Mouse (Mus musculus) NIH3T3 (cell line): ENCODE measurements around the gene Trpm4.
A peak's percentile ranks its signal among the peaks of the same experiment; 100 is the strongest.

ENCODE experiments used
- DNase-seq: peaks from one replicate; pipeline ENCODE4 v3.0.0-alpha.2; 2012; ENCODE audit warnings: low read depth

The Trpm4 gene

DNA sequence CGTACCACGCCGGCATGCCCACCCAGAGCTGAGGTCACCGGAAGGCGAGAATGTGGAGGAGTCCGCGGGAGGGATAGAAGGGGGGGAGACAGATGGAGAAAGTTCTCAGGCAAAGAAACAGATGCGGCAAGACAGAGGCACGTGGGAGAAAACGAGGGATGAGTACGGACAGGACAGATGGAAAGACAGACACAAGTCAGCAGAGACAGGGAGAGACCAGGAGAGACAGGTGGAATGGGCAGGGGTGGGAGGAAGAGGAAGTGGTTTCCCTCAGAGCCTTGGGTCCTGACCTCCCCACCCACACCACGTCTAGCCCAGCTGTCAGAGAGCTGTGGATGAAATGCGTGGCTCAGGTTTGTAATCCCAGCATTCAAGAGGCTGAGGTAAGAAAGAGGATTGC lies 13.3 kb upstream of the Trpm4 start:
- no peak for DNase-seq

DNA sequence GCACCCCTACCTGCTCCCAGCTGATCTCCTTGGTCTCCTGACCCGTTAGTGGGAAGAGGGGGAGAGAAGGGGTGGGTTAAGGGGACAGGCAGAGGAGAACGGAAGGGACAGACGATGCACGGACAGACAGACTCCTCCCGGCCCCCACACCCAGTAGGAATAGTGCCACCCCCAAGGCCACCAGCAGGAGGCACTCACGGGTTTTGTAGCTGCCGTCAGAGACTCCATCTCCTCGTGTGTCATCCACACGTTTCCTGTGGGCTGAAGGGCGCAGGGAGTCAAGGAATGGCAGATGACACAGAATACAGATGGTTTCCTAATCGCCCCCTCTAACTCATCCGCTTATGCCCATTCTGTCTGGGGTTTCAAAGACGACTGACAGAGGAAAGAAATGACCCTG lies 10.0 kb upstream of the Trpm4 start:
- DNase-seq, result peak; percentile 38

DNA sequence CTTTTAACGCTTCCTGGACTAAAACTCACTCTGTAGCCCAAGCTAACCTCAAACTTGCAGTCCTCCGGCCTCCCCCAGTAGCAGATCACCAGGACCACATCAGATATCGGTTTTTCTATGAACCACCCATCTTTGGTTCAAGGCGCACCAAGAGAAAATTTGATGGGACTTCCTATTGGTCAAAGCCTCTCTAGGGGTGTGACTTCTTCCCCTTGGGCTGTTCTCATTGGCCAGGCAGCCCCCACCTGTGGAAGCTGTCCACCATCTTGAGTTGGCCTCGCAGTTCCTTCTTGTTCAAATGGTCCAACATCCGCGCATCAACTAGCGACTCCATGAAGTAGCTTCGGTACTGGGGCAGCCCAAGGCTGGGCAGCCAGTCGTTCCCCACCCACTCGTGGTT lies 8.5 kb upstream of the Trpm4 start:
- no peak for DNase-seq

DNA sequence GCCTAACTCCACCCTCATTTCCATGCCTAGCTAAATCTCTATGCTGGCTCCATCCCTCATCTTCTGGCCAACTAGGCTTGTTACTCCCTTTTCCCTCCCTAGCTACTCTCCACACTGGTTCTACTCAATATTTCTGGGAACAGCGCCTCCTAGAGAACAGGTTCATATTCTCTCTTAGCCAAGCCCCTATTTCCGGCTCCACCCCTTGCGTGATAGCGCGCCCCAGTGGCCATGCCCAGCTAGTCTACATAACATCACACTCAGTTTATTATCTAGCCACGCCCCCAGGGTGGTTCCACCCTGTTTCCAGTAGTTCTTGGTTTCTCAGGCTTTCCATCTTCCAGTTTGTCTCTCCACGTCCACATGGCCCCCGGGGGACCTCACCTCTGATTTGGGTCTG lies 7.7 kb upstream of the Trpm4 start:
- DNase-seq, result peak; percentile 94

DNA sequence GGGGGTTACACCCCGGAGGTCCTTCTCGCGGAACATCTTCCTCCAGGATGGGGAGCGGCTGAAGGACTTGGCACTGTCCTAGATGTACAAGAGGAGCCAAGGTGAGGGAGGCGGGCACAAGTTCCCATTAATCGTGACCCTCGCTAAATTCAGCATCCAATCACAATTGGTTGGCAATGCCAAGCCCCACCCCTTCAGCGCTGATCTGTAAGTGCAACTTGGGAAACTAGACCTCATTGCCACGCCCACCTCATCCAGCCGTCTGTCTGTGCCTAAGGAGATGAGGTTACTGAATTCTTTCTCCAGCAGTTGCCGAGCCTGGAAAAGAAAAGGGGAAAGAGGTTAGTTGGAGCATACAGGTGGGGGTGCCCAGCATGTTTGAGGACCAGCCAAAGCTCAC lies 7.1 kb upstream of the Trpm4 start:
- peak; percentile 80 for DNase-seq

DNA sequence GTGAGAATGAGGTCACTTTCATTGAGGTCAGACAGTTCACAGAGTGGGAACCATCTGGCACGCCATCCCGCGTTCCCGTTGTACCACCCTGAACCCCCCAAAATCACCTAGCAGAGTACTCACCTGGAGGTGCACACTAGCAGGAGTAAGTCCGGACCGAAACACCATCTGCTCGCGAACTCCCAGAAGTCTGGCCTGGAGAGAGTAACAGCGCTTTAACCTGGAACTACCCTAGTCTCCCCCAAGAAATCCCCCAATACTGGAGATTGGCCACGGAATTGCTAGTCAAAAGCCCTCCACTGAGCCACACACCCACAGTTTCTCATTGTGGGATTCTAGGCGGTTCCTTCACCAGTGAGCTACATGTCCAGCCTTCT lies 6.5 kb upstream of the Trpm4 start:
- no peak for DNase-seq

DNA sequence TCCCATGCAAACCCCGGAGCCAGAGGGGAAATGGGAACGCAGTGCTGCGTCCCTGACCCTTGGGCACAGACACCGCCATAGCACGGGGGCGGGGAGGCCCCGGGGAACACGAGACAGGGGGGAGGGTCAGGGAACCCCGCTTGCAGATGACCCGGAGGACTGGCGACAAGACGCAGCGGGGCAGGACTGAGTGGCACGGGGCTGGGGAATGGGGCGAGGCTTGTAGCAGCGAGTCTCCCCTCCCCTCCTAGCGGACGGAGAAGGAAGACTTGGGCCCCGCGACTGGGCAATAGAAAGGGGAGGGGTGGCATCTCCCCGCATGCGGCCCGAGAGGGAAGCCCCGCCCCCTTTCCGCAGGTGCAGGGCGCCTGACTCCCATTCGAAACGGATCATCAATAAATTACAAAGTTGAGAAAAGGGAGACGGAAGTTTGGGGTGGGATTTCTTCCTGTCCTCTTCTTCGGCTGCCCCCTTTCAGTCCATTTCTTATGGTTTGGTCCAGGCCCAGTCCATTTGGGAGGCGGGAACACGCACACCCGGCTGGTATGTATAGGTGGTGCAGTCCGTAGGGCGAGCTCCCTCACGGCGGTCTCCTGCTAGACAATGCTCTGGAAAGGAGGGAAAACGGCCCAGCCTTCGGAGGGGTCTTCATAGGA lies 6.0 kb upstream of the Trpm4 start:
- DNase-seq, result peak; percentile 81

DNA sequence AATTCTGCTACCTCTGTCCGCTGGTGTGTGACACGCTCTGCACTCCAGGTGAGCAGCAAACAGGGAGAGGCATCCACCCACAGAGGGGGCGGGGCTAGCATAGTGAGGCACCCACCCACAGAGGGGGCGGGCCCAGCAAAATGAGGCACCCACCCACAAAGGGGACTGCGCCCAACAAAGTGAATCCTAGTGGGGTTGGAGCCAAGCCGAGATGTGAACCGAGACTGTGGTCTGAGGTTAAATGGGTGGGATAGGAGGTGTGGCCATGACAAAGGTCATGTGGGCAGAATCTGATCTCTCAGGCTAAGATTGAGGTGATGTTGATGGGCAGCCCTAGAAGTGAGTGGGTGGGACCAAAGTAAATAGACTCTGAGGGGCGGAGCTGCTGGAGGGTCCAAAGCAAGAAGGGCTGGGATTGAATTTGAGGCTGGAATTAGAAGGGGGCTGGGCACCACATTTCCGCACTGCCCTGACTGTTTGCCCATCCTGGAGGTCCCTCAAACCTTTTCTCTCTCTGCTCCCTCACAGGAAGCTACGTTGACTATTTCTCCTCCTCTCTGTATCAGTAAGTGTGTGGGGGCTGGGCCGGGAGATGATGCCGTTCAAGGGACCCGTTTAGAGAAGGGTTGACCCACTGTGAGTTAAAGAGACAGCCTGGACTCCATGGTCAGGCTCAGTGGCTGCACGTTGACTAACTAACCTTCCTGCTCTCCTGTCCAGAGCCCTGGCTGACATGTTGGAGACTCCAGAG lies 4.8 kb upstream of the Trpm4 start:
- no peak for DNase-seq

DNA sequence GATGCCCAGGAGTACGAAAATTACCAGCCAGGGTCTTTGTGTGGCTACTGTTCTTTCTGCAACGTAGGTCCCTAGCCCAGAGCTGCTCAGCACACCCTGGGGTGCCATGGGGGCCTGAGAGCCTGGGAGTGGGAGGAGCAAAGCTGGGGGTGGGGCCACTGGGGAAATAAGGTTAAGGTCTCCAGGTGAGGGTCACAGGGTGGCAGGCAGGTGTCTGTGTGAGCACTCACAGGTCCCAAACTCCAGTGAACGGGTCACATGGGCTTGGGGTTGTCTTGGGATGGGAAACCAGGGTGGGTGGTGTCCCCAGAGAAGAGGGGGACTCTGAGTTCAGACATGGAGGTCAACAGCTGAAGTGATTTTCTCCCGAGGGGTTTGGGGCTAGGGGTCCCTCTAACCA lies 3.9 kb upstream of the Trpm4 start:
- no peak for DNase-seq

DNA sequence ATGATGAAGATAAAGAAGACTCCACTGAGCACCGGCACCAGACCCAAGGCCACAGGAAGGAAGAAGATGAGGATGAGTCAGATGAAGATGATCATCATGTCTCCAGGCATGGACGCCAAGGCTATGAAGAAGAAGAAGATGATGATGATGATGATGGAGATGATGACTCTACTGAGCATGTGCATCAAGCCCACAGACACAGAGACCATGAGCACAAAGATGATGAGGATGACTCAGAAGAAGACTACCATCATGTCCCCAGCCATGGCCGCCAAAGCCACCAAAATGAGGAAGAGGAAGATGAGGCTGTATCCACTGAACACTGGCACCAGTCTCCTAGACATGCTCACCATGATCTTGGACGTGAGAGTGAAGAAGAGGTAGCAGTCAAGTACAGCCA lies 2.7 kb upstream of the Trpm4 start:
- no peak for DNase-seq

DNA sequence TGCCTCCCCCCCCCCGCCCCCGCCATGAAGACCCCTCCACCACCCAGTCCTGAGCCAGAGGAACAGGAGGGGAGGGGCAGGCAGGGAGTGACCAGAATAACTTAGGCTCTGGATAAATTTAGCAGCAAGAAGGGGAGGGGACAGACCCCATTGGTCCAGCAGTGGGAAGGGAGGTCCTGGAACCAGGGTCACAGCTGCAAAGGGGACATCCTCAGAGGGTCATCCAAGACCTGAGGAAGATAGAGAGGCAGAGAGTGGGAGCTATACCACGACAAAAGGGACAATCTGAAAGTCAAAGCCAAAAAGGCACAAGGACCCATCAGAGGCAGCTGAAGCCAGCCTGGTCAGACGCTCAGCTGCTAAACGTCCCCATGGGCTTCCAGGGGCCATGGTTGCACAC lies 1.5 kb upstream of the Trpm4 start, which contains the start of gene Hrc:
TSS of gene Hrc (plus strand) at position 235 of the 400 bp plus-strand sequence.
- DNase-seq, result no peak

DNA sequence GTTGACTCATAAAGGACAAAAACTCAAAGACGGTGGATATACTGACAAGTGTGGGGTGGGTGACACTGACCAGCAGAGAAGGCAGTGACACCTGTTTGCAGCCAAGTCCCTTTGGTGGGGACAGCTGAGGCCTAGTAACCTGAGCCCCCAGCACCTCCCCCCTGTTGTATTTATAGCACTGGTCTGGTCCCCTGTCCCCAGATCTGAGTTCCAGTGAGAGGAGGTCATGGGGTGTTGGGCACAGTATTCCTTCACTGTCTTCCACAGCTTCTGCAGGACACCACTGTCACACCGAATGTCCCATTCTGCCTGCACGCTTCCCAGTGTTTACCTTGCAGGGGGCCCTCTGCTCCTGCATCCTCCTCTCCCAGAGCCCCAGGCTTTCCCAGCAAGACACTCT lies 1.0 kb upstream of the Trpm4 start:
- DNase-seq, result no peak

DNA sequence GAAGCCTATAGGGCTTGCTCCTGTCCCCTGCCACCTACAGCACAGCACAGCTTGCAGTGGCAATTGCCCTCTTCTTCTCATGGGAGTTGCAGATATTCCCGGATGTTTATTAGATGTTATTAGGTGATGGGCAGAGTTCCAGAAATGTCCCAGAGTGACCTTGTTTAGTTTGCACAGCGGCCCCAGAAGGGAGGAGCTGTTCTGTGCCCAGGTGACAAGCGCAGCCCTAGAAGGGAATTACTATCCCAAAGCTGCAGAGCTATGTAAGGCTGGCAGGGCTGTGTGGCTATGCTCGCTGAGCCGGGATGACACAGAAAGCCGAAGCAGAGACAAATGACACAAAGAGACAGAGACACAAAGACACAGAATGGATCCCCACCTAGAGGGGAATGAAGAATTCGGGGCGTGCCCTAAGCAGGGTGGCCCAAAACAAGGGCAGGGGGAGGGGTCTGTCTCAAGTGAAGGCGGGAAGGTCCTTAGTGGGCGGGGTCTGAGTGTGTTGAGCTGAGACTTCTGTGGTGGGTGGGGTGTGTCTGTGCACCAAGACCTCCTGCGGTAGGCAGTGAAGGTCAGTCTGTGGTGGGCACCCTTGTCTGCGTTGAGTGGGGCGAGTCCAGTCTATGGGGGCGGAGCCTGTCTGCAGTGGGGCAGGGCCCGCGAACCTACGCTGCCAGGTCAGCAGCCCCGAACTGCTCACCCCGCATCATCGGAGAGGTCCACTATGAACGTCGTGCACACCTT lies 725 bp downstream of the Trpm4 start:
- peak; percentile 67 for DNase-seq

DNA sequence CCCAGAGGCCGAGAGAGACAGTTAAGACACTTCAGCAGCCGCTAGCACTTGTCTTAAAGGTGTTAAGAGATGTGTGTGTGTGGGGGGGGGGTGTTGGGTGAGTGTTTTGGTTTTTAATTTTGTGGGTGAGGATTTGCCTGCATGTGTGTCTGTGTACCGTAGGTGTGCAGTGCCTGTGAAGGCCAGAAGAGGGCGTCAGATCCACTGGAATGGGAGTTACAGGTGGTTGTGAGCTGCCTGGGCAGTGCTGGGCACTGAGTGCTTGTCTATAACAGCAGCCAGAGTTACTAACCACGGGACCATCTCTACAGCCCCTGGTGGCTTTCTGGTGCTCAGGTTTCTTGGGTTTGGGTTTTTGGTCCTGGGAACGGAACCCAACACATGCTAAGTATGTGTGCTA lies 2.1 kb downstream of the Trpm4 start:
- DNase-seq, result no peak

DNA sequence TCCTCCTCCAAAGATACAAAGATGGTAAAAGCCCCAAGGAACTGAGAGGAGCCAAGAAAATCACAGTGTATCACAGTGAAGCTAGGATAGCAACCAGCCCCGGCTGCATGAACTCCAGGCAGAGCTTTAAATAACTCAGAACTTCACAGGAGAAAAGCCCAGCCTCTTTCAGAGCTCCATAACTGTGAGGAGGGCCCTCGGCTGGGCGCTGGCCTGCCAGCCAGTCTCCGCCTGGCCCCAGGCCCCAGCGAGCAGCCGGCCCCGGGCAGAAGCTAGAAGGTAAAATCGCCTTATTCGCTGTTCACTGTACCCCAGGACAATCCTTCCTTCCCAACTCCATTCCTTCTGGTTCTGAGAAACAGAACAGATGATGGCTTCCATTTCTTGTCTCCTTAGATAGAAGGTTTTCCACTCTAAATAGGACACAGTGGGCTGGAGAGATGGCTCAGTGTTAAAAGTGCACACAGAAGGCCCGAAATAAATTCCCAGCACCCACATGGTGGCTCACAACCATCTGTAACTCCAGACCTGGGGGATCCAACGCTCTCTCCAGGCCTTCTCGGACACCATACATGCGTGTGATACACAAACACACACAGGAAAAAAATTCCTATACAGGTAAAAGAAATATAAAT lies 4.6 kb downstream of the Trpm4 start:
- DNase-seq, result no peak

DNA sequence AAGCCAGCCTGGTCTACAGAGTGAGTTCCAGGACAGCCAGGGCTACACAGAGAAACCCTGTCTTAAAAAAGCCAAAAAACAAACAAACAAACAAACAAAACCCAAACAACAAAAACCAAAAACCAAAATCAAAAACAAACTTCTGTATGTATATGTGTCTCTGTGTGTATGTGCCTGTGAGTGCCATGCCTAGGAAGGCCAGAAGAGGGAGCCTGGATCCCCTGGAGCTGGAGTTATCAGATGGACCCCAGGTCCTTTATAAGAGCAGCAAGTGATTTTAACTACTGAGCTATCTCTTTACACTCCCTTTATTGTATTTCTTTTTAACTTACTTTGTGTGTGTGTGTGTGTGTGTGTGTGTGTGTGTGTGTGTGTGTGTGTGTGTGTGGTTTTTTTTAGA lies 7.8 kb downstream of the Trpm4 start:
- DNase-seq, result peak; percentile 33

DNA sequence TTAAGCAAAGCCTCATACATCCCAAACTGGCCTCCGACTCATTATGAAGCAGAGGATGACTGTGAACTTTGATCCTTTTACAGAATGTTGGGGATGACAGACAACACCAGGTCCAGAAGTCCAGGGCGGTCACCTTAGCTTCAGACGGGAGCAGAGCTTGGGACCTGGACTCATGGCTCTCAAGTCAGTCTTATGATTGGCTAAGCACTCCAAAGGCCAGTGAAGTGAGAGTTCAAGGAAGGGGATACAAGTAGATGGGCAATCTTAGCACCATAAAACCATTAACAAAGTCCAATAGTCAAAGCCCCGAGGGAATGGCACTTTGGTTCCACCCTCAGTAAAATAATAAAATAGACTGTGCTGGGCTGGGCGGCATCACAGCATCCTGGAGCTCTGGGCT lies 10.5 kb downstream of the Trpm4 start:
- DNase-seq, result no peak

DNA sequence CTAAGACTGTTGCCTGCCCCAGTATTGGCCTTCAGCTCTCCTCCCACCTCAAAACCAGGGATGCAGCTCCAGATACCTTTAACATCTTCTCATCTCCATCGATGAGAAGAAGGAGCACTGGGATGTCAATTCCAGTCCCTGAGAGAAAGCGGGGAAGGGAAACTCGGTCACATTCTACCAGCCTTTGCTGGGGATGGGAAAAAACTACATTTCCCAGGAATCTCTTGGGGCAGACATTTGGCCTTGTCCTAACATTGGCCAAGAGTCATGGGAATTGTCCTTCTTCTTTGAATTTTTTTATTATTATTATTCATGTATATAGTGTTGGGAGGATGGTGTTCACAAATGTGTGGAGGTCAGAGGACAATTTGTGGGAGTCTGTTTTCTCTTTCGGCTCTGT lies 11.3 kb downstream of the Trpm4 start:
- no peak for DNase-seq

DNA sequence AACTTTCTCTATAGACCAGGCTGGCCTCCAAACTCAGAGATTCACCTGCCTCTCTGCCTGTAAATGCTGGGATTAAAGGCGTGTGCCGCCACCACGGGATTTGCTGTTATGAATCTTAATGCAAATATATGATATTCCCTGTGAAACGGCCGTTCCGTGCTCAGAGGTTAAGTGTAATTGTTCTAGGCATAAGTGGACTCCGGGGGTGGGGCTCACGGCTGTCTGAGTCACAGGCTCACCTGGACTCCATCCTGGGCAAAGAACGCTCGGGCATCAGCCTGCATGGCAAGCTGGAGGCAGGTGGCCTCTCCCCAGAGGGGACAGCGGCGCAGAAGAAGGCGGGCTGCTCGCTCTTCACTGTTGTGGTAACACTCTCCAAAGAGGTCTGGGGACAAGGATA lies 17.0 kb downstream of the Trpm4 start:
- DNase-seq, result no peak

DNA sequence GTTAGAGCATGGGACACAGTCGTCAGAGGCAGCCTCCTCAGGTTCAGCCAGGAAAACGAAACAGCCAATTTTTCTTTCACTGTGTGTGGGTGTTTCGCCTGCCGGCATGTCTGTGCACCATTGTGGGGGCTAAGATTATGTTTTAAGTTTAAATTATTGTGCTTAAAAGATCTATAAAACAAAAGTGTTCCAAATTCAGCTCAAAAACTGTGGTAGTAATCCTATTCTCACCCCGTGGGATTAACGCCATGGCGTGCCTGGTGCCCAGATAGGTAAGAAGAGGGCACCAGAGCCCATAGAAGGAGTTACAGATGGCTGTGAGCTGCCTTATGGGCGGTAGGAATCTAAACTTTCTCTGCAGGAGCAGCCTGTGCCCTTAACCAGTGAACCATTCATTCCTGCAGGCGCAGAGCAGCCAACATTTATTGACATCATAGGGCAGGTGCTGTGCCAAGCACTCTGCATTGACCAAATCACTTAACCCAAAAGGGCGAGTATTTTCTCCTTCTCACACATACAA lies 18.3 kb downstream of the Trpm4 start:
- DNase-seq, result peak; percentile 36

DNA sequence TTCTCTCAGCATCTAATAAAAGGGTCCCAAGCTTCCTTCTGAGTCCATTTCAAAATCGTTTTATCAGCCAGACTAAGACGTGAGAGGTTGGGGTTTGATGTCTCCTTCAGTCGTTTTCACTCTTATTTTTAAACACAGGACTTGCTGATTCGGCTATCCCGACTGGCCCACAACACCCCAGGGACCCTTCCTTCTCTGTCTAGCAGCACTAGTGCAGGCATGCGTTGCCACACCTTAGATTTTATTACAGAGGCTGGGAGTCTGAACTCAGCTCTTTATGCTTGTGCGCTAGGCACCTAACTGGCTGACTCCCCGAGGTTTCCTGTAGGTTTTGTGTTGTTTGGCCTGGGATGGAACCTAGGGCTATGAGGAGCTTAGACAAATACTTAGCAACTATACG lies 20.1 kb downstream of the Trpm4 start:
- DNase-seq, result peak; percentile 57

DNA sequence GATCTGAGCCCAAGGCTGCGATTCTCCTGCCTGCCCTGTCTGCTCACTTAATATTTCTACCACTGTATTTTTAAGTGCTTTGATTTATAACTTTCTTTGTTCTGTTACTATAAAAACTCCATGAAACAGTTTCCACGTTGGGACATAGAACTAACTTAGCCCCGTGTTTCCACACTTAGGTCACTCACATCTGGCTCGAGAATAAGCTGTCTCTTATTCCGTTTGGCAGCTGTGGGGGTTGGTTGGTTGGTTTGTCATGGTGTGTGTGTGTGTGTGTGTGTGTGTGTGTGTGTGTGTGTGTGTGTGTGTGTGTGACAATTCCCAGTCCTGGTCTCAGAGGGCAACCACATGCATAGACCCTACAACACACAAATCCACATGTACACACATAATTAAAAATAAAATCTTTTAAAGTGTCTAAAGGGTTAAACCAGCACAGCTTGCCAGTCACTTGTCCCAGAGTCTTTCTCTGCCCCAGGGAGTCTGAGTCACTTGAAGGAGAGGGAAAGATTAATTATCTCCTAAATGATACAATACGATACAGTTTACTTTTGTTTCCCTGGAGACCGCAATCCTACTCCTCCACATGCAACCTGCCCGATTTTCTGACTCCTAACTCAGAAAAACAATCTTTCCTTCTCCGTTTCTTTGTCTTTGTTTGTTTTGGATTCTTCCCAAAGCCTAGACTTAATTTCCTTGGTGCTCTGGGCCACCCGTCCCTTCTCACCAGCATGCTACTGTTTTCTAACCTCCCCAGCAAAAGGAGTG lies 20.7 kb downstream of the Trpm4 start:
- DNase-seq, result peak; percentile 71
